Mouse (Mus musculus): ENCODE results near the gene Vti1a. TPM values are rescaled to one million over a fixed set of nuclear protein-coding genes. Genes with fewer than 3 reads are reported as not detected.
A peak's percentile ranks its signal among the peaks of the same experiment; 100 is the strongest.

The Vti1a gene
- total RNA-seq, 2 experiments from 2014 or later, result 14.0 to 16.5 TPM

DNA sequence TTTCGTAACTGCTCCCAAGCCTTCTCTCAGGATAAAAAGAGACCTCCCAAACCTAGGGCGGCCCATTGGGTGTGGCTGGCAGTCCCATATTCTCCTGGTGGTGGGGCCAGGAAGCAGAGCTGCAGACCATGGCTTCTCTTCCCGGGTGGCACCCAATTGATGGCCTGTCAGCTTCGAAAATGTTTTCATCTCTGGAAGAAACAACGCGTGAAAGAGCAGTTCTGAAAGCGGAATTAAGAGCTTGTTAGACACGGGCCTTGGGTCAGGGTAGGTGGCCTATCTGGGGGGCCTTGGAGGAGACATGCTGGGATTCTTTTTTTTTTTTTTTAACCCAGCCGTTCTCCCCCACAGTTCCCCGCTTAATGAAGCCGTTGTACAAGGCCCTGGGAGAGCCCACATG, 326.3 kb downstream of the Vti1a start:
- DNase-seq (ENCODE audit: low spot score), result no peak
- intact Hi-C loops (cut with DNase I), result loop anchor here (5.0 kb wide), 1 partner anchor 95 kb away; no protein-coding TSS in a partner anchor

DNA sequence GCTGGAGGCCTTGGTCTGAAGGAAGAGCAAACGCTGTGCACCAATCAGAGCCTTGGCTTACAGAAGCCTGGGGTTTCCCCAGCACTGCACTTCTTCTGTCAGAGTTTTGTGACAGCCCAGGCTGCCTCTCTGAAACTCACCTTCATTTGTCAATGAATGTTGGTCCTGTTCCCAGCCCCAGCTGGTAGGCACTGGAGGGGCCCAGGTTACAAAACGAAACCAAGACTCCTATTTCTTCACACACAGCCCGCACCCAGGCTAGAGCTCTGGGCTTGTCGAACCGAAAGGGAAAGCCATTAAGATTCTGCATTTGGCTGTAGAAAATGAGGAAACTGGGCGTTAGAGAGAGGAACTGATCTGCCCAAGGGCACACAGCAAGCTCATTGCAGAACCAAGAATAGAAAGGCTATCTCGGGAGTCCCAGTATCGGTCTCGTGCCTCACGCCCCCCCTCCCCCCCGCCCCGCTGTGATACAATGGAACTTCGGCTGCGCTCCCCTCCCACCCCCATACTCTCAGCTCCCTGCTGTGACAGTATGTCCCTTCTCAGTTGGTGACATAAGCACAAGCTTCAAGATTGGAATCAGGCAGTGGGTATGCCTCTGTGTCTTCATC, 327.3 kb downstream of the Vti1a start:
- peak; percentile 44 for DNase-seq (ENCODE audit: low spot score)
- intact Hi-C loops (cut with DNase I), result loop anchor here (5.0 kb wide), 1 partner anchor 94 kb away; no protein-coding TSS in a partner anchor

DNA sequence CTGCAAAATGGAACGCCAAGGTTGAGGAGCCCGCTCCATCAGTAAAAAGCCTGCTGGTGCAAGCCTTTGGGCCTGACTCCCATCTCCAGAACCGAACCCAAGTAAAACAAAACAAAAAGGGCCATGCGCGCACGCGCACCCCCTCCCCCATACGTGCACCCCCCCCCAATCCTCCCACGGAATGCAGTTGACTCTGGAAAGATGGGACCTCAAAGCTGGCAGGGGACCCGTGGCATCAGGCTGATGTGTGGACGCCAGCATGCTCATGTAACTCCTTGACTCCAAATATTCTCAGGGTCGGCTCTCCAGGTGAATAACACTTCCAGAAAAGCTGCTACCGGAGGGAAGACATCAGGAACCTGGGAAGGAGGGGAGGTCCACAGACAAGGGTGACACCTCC, 327.8 kb downstream of the Vti1a start:
- intact Hi-C loops (cut with DNase I), result loop anchor here (5.0 kb wide), 1 partner anchor 93 kb away; no protein-coding TSS in a partner anchor
- DNase-seq (ENCODE audit: low spot score), result no peak

DNA sequence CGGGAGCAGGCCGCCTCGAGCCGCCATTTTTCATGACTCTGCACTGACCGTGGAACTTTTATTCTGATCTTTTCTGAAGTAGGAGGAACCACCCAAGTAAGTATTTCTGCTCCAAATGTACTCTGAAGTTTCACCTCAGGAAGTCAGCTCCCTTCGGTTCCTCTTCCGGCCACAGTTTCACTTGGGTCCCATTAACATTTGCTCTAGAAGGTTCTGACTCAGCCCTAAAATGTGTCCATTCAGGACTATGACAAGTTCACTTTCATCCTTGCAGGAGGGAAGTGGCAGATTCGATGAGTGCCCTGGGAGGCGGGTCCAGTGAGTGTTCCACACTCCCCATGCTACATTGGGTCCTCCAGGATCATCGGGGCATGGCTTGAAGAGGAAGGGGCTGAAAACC, 333.3 kb downstream of the Vti1a start:
- intact Hi-C loops (cut with DNase I), result no loop called here
- peak; percentile 9 for DNase-seq (ENCODE audit: low spot score)

DNA sequence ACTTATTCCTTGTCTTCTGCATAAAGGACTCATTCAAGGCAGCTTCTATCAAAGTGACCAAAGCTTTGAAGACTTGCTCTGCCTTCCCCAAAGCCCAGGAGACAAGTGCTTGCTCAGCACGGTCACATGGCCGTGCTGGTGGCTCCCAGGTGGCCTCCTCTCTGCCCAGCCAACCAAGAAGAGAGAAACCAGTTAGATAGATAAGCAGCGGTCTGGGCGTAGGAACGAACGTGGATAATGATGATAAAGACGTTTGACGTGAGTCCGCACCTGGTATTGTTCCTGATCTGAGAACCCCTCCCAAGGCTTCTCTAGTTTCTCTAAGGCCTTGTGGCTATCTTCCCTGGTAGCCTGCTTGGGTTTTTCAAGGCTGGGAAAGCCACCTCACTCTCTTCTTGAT, 334.9 kb downstream of the Vti1a start:
- intact Hi-C loops (cut with DNase I), result no loop called here

DNA sequence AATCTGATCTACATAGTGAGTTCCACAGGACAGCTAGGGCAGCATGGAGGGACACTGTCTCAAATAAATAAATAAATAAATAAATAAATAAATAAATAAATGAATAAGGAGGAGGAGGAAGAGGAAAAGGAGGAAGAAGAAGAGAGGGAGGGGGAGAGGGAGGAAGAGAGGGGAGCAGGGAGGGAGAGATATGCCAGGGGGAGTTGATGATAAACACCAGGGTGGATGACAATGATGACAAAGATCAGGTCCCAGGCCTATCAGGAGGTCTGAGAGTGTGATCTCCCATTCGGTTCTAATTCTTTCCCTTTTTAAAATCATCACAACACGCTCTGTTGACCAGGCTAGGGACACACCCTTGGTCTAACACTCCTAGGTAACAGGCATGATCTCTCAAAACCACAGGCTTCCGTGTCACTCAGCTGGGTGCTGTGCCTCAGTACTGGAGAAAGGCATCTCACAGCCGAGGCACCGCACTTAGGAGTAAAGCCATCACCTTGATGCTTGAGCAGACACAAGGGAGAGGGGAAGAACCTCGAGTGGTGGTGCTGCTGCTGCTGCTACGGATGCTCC, 336.7 kb downstream of the Vti1a start:
- DNase-seq (ENCODE audit: low spot score), result no peak
- intact Hi-C loops (cut with DNase I), result no loop called here

More for the DNA sequence above, 334.9 kb downstream of the Vti1a start:
- no peak for DNase-seq (ENCODE audit: low spot score)

DNA sequence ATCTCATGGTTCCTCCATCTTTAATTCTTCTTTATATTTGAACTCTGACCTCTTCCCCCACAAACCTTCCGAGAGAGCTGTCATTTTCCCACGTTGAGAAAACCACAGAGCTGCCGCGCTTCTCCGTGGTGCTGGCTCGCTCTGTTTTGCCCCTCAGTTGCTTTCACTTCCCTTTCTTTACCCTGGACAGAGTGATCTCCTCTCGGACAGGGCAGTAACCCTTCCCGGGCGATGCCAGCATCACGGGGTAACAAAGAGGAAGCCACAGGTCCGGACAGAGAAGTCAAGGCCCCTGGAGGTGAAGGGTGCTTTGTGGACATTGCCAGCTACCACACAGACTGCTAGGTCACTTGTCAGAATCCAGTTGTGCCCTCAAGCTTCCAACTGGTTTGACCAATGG, 344.1 kb downstream of the Vti1a start:
- intact Hi-C loops (cut with DNase I), result no loop called here
- peak; percentile 33 for DNase-seq (ENCODE audit: low spot score)

DNA sequence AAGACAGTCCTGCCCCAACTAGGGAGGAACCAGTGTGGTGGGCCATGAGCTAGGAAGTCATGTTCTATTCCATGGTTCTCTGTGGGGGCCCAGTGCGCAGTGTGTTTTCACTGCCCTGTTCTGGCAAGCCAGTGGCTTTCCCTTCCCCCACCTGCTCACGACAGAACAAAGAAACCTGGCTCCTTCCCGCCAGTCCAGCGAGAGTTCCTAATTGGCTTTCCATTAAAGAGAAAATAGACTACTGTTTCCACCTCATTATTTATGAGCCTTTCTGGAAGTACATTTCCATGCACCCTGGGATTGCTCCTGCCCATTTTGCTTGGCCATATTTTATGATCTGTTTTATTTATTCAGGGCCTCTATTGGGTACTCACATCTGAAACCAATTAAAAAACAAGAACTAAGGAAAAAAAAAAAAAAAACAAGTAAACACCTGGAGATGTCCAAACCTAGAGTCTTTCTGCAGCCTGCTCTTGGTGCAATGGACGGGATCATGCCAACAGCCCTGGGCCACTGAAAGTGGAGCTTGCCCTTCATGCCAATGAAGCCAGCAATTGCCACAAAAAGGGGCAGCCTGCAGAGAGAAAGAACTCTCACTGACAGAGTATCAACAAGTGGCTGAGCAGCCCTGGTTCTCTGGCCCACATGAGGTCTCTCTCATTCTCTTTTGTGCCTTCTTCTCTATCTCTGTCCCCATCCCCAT, 346.6 kb downstream of the Vti1a start:
- DNase-seq (ENCODE audit: low spot score), result no peak
- intact Hi-C loops (cut with DNase I), result no loop called here

DNA sequence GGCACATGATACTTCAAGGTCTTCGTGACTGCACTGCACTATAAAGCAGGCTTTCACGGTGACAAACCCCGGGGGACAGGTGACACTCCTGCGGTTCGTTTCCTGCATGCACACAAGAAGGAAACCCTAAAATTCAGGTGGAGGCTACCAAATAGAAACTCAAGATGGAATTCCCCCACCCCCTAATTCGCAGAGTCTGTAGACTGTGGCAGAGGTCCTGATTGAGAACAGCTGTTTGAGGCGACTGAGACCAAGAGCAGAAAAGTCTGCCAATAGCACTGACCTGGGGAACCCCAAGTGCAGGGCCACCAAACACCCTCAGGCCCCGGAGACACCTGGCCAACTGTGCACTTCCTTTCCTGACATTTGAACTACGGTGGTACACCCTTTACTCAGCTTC, 351.7 kb downstream of the Vti1a start:
- no peak for DNase-seq (ENCODE audit: low spot score)
- intact Hi-C loops (cut with DNase I), result no loop called here

DNA sequence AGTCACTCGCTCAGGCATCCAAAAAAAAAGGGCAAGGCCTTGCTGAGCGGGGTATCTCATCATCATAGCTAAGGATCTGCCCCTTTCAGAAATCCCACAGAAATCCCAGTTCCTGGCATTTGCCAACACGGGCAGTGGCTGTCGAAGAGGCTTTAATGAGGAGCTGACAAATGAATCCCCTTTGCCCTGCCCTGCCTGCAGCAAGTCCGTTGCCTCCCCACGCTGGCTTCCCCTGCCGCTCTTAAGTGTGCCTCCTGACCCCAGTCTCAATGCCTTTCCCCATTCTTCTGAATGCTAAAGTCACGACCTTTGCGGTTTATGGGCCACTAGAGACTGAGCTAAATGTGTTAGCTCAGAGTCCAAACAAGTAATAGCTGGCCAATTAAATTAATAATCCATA, 352.8 kb downstream of the Vti1a start:
- DNase-seq (ENCODE audit: low spot score), result no peak
- intact Hi-C loops (cut with DNase I), result no loop called here

Other genes with a start within 250 kb of the Vti1a start
- 100 to 1,000 TPM; 143 to 173 TPM for gene Gpam, start 189.1 kb upstream of the Vti1a start, total RNA-seq (2021)
- under 1 TPM in 1 of 2 experiments, not detected in 1; 0.21 TPM for gene Tectb, start 135.6 kb upstream of the Vti1a start, total RNA-seq (2021)
- gene Gucy2g, start 75.1 kb upstream of the Vti1a start, total RNA-seq (2021), result under 1 TPM; 0.08 to 0.10 TPM
- 10 to 100 TPM; 10.8 to 11.4 TPM for gene Acsl5, start 64.4 kb upstream of the Vti1a start, total RNA-seq (2021)
- gene Zdhhc6, start 263 bp upstream of the Vti1a start, total RNA-seq (2021), result 10 to 100 TPM; 19.1 to 19.3 TPM

All from heart, postnatal 25 days (tissue).